Mouse (Mus musculus) small intestine, adult 2 months (tissue): ENCODE measurements at regions not wholly inside any gene's neighbourhood (a gene's known extent, or its start where the extent isn't known, plus 50 kb on each side); places are given as distances from the start of the nearest gene placed in this dataset.

ENCODE experiments used
- CTCF ChIP-seq: fragments of 200-500 bp; IDR thresholded peaks from 2 replicates; pipeline ENCODE4 v1.5.1; 2012; ENCODE audit warnings: low read depth, mild to moderate bottlenecking, control low read depth, inconsistent platforms, low read length, moderate library complexity, mixed read lengths; ENCODE audit not compliant: insufficient replicate concordance, insufficient read length; ENCODE audit errors: extremely low read depth
- POLR2A ChIP-seq: fragments of 200-500 bp; IDR thresholded peaks from 2 replicates; pipeline ENCODE4 v1.6.1; 2012; ENCODE audit warnings: low read depth, mild to moderate bottlenecking, control low read depth, inconsistent platforms, low read length, moderate library complexity

DNA sequence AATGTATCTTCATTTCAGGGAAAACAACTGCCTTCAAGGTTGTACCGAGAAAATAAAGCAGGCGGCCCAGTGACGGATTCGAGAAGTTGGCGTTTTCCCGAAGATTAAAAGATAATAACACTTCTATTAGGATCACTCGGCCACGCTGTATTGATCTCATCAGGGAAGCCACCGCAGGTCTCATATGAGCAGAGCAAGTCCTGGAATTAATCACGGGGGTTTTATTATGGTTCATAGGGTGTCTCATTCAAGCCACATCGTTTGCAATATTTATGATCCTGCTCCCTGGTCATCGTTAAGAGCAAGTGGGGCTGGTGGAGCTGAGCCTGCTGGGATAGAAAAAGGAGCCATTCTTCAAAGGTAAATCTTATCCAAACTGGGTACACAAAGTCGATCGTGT is 466.5 kb upstream of the Cdh5 start:
- TF ChIP-seq CTCF (no peak), POLR2A (no peak)
